Mouse (Mus musculus): ENCODE data around the gene Dmap1. TPM values are rescaled to one million over a fixed set of nuclear protein-coding genes. Genes with fewer than 3 reads are reported as not detected.
A peak's percentile ranks its signal among the peaks of the same experiment; 100 is the strongest.

Dmap1 gene
- polyA plus RNA-seq, 1 experiment from 2014 or later: 74.9 TPM

DNA sequence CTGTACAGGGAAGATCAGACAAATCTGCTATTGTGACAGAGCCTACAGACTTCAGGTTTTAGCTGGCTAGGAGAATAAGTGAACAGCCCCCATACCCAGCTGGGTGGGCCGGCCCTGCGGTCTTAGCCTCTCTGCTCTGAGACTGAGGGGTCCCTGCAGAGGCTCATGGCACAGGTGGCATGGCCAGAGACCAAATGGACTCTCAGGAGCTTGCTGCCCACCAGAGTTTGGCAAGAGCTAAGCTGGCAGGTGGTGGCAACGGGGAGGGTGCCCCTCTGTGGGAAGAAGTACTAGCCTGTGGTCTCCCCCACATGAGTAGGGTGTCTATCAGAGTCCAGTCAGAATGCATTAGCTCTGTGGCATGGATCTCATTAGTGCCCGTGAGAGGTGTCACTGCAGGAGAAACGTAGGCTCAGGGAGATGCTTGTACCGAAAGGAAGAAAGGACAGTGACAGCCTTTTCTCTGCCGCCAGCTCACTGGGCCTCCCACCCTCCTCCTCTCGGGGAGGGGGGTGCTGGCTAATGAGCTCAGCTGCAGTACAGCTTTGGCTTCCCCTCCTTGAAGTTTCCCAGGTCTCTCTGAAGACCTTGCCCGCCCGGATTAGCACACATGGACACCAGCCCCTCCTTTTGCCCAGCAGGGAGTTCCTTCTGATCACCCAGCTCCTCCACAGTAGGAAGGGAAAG is 27.9 kb downstream of the Dmap1 start:
- Histone ChIP-seq H3K27ac (peak overlapping the region; percentile 66), H3K4me3 (no peak overlapping the region), H3K9me3 (no peaks in the 10 kb centered on the region), H3K27me3 (no peaks in the 10 kb centered on the region), H3K4me1 (replicated peaks) (peaks cover 79% of the 10 kb centered on the region), H3K36me3 (0 out of 2 replicates have a peak, but pooled peaks cover 5% of the 10 kb centered on the region), H3K9ac (peak overlapping the region; percentile 7; the same call in 1 of the 2 replicates), H3K4me2 (no peak overlapping the region)
- ATAC-seq (ENCODE audit: low FRiP score): no peak
- 22% methylated on average over 10 of the region's 10 CpGs for WGBS

DNA sequence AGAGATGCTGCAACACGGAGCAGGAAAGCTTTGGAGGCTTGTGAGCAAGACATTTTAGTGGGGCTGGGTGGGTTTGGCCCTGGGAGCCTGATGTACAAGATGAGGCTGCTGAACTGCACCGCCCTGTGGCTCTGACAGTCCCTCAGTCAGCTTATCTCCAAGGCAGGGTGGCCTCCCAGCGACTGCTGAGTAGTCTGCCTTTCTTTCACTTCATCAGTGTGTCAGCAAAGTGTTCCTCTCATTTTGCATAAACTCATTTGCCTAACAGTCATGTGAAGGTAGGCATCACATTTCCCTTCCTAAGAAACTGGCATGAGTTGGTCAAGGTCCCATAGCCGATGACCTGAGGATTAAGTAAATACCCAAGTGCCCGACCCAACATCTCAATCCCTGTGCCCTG is 29.3 kb downstream of the Dmap1 start:
- Histone ChIP-seq H3K9me3 (no peaks in the 10 kb centered on the region), H3K4me3 (no peak overlapping the region), H3K27ac (no peak overlapping the region), H3K4me1 (replicated peaks) (peaks cover 79% of the 10 kb centered on the region), H3K36me3 (0 out of 2 replicates have a peak, but pooled peaks cover 5% of the 10 kb centered on the region), H3K4me2 (no peak overlapping the region), H3K9ac (no peak overlapping the region), H3K27me3 (no peaks in the 10 kb centered on the region)
- no peak for ATAC-seq (ENCODE audit: low FRiP score)
- WGBS: 59% methylated on average over 5 of the region's 5 CpGs

- WGBS: 22% methylated on average over 8 of the region's 8 CpGs
- Histone ChIP-seq H3K27me3 (no peaks in the 10 kb centered on the region), H3K9me3 (no peaks in the 10 kb centered on the region), H3K4me1 (replicated peaks) (peaks cover 79% of the 10 kb centered on the region), H3K4me3 (no peak overlapping the region), H3K36me3 (0 out of 2 replicates have a peak, but pooled peaks cover 5% of the 10 kb centered on the region), H3K27ac (peak overlapping the region; percentile 10; the same call in 1 of the 2 replicates), H3K9ac (no peak overlapping the region), H3K4me2 (no peak overlapping the region)
- no peak for ATAC-seq (ENCODE audit: low FRiP score)
These were observed 30.4 kb downstream of the Dmap1 start for GRCm38 (mm10) chr4:117651626-117652101.

DNA sequence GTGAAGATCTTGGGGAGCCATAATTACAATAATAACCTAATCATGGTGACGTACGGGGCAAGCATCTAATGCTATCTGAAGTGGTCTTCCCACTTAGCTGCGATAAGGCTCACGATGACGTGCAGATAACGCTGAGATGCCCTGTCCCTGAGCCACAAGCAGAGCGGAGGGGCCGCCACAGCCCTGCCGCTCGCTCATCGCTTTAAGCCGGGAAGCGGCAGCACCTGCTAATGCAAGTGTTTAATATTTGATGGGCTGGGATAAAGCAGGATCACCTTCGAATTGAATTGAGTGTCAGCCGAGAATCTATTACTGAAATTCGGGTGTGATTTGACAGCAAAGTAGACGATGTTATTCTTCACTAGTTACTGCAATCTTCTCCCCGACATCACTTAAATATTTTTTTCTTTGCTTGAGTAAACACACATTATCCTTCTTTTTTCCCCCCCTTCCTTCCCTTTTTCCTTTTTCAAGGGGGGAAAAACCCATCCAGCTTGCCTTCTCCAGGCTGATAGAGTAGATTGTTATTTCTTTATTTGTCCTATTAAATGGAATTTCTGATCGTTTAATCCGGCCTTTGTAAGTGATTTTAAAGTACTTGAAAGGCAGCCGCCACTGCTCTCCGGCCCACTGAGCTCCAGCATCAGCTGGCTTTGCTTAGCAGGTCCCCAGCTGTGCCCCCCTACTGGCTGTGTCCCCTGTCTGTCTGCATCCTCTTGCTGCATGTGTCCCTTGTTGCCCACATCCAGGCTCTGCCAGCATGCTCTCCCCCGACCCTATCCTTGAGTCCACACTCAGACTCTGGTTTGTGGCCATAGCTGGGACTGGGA is 34.9 kb downstream of the Dmap1 start:
- Histone ChIP-seq H3K4me1 (replicated peaks) (peaks cover 73% of the 10 kb centered on the region), H3K9ac (peak overlapping the region; percentile 65), H3K27ac (peak overlapping the region; percentile 91), H3K4me3 (no peak overlapping the region), H3K36me3 (0 out of 2 replicates have a peak, but pooled peaks cover 5% of the 10 kb centered on the region), H3K9me3 (no peaks in the 10 kb centered on the region), H3K4me2 (peak overlapping the region; percentile 8; the same call in 1 of the 2 replicates), H3K27me3 (no peaks in the 10 kb centered on the region)
- no peak; the same call in 1 of the 2 replicates for ATAC-seq (ENCODE audit: low FRiP score)
- WGBS: 36% methylated on average over 23 of the region's 23 CpGs

DNA sequence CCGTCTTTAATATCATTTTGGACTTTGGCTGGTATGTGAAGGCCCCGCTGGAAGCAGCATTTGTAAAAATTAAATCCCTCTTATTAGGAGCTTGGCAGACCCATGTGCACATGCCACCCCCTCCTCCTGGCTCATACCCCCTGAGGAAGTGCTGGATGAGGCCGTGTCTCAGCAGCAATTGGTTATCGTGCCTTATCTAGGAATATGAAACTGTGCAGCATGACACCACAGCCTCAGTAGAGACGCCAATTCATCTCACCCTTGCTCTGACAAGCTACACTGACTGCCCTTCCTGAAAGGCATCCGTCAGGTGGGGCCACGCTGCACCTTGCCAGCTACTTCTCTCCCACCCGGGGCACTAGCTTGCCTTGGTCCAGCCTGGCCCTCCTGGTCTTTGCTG is 35.6 kb downstream of the Dmap1 start:
- no peak for ATAC-seq (ENCODE audit: low FRiP score)
- Histone ChIP-seq H3K4me1 (replicated peaks) (peaks cover 67% of the 10 kb centered on the region), H3K36me3 (0 out of 2 replicates have a peak, but pooled peaks cover 8% of the 10 kb centered on the region), H3K4me3 (no peak overlapping the region), H3K9me3 (no peaks in the 10 kb centered on the region), H3K9ac (peak overlapping the region; percentile 65), H3K4me2 (peak overlapping the region; percentile 8; the same call in 1 of the 2 replicates), H3K27me3 (no peaks in the 10 kb centered on the region), H3K27ac (peak overlapping the region; percentile 91)
- WGBS: 42% methylated on average over 8 of the region's 8 CpGs

DNA sequence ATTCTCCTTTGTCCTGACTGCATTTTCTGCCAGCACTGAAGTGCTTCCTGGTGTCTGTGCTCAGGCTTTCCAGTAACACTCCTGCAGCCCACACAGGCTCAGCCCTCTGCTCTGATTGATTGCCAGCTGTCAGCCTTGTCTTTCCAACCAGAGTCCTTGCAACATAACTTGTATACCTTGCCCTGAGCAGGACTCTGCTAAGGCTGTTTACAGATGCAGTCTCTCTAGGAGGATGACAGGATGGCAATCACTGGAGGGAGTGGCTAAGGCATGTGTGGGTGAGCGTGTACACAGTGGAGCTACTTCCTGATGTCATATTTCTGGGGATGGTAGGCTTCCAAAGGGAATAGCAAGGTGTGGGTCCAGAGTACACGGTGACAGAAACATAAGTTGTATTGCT is 36.2 kb downstream of the Dmap1 start:
- Histone ChIP-seq H3K9ac (peak overlapping the region; percentile 65), H3K36me3 (0 out of 2 replicates have a peak, but pooled peaks cover 8% of the 10 kb centered on the region), H3K4me3 (no peak overlapping the region), H3K4me1 (replicated peaks) (peaks cover 66% of the 10 kb centered on the region), H3K27me3 (no peaks in the 10 kb centered on the region), H3K4me2 (peak overlapping the region; percentile 42; the same call in 1 of the 2 replicates), H3K9me3 (no peaks in the 10 kb centered on the region), H3K27ac (peak overlapping the region; percentile 91)
- 63% methylated on average over 2 of the region's 2 CpGs for WGBS
- peak; percentile 53 for ATAC-seq (ENCODE audit: low FRiP score)

DNA sequence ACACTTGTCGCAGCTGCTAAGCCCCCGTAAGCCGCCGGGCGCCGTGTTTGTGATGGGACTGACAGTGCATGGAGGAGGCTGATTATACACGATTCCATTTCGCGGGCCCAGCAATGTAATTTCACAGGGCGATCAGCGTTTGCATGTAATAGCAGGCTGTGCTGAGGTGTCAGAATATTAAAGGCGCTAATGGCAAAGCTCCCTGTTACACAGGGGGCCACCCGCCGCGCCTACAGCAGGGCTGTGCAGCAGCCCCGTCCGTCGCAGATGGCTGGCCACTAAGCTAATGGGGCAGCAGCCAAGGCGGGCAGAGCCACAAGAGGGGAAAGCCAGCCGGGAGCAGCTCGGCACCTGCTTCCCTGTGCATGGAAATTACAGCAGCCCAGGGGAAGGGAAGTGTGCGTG is 37.0 kb downstream of the Dmap1 start:
- Histone ChIP-seq H3K36me3 (0 out of 2 replicates have a peak, but pooled peaks cover 3% of the 10 kb centered on the region), H3K27ac (peak overlapping the region; percentile 91), H3K4me1 (replicated peaks) (peaks cover 64% of the 10 kb centered on the region), H3K4me2 (peak overlapping the region; percentile 42), H3K27me3 (no peaks in the 10 kb centered on the region), H3K9ac (peak overlapping the region; percentile 65), H3K9me3 (no peaks in the 10 kb centered on the region), H3K4me3 (no peak overlapping the region)
- WGBS: 20% methylated on average over 22 of the region's 22 CpGs
- ATAC-seq (ENCODE audit: low FRiP score): peak; percentile 81

GRCm38 (mm10) chr4:117641804-117642203 is 40.3 kb downstream of the Dmap1 start:
- no peak overlapping the region for H3K9ac ChIP-seq
- H3K27me3 ChIP-seq: no peaks in the 10 kb centered on the region
- H3K4me3 ChIP-seq: no peak overlapping the region
- 94% methylated on average over 1 of the region's 1 CpGs for WGBS
- ATAC-seq (ENCODE audit: low FRiP score): no peak
- H3K4me2 ChIP-seq: no peak overlapping the region
- no peak overlapping the region for H3K27ac ChIP-seq
- no peaks in the 10 kb centered on the region for H3K9me3 ChIP-seq
- peaks cover 47% of the 10 kb centered on the region for H3K4me1 ChIP-seq (replicated peaks)
- 0 out of 2 replicates have a peak, but pooled peaks cover 2% of the 10 kb centered on the region for H3K36me3 ChIP-seq

- no peaks in the 10 kb centered on the region for H3K9me3 ChIP-seq
- 0 out of 2 replicates have a peak, but pooled peaks cover 2% of the 10 kb centered on the region for H3K36me3 ChIP-seq
- H3K27me3 ChIP-seq: no peaks in the 10 kb centered on the region
- H3K4me2 ChIP-seq: no peak overlapping the region
- H3K4me3 ChIP-seq: no peak overlapping the region
- 0 out of 2 replicates have a peak overlapping the region, but pooled peaks have one; percentile 4 for H3K27ac ChIP-seq
- peaks cover 47% of the 10 kb centered on the region for H3K4me1 ChIP-seq (replicated peaks)
- H3K9ac ChIP-seq: no peak overlapping the region
- WGBS: 96% methylated on average over 1 of the region's 1 CpGs
- ATAC-seq (ENCODE audit: low FRiP score): no peak
These were observed 41.0 kb downstream of the Dmap1 start for GRCm38 (mm10) chr4:117640925-117641703.

GRCm38 (mm10) chr4:117636891-117637613 is 45.0 kb downstream of the Dmap1 start:
- Histone ChIP-seq H3K27ac (peak overlapping the region; percentile 86), H3K27me3 (no peaks in the 10 kb centered on the region), H3K4me3 (no peak overlapping the region), H3K9ac (peak overlapping the region; percentile 53; the same call in 1 of the 2 replicates), H3K9me3 (peaks cover 3% of the 10 kb centered on the region; the same call in 1 of the 2 replicates), H3K4me1 (replicated peaks) (peaks cover 43% of the 10 kb centered on the region), H3K4me2 (no peak overlapping the region), H3K36me3 (peaks cover 2% of the 10 kb centered on the region; the same call in 1 of the 2 replicates)
- 32% methylated on average over 22 of the region's 22 CpGs for WGBS
- ATAC-seq (ENCODE audit: low FRiP score): peak; percentile 69

DNA sequence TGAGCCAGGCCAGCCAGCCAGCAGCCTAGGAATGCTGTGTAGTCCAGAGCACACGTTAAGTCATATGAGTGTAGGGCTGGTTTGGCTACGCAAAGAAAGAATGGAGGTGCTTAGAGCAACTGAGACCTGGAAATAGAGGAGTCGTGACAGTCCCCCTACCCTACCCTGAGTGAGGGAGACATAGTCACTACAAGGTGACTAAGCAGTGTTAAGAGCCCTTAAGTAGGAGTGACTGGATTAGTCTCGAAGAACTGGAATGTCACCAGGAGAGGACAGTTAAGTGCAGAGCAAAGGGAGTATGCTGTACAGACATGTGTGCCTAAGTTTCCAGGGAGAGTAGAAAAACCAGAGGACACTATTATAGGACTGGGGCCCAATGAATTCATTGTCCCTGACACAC is 45.9 kb downstream of the Dmap1 start:
- ATAC-seq (ENCODE audit: low FRiP score): no peak
- H3K4me3 ChIP-seq: no peak overlapping the region
- peaks cover 3% of the 10 kb centered on the region; the same call in 1 of the 2 replicates for H3K9me3 ChIP-seq
- H3K27ac ChIP-seq: peak overlapping the region; percentile 86
- WGBS: 87% methylated on average over 4 of the region's 4 CpGs
- H3K4me2 ChIP-seq: no peak overlapping the region
- H3K27me3 ChIP-seq: no peaks in the 10 kb centered on the region
- H3K4me1 ChIP-seq (replicated peaks): peaks cover 44% of the 10 kb centered on the region
- peak overlapping the region; percentile 53; the same call in 1 of the 2 replicates for H3K9ac ChIP-seq
- H3K36me3 ChIP-seq: no peaks in the 10 kb centered on the region; the same call in 1 of the 2 replicates
